Mouse (Mus musculus) lung, postnatal 4 days (tissue): ENCODE data around the gene Gm7324.
"Not testable (repeated sequence)": the region's sequence is repeated elsewhere in the genome, so short reads cannot be mapped to it uniquely, and the experiment has no call there.

Experiments used
- DNase-seq, 2 experiments: peaks; one replicate each; pipeline ENCODE4 v3.0.0; 2021

The Gm7324 gene

GRCm38 (mm10) chr14:43697621-43698020 lies at the start of gene Gm7324:
Gene Gm7324, plus strand, starts transcription at chr14:43697828.
- DNase-seq, result not testable (repeated sequence)

GRCm38 (mm10) chr14:43677099-43677498 lies 20.5 kb upstream of the Gm7324 start, which contains the start of gene Gm8165:
Gene Gm8165, minus strand, starts transcription at chr14:43677199.
- DNase-seq, result not testable (repeated sequence)

- not testable (repeated sequence) for DNase-seq
Measured at GRCm38 (mm10) chr14:43727385-43727784, 29.8 kb downstream of the Gm7324 start, which contains the start of gene Gm16506. Gene Gm16506, minus strand, starts transcription at chr14:43727485.

- DNase-seq, result not testable (repeated sequence)
Measured at GRCm38 (mm10) chr14:43747566-43747965, 49.9 kb downstream of the Gm7324 start, which contains the start of gene Gm6526. Gene Gm6526, plus strand, starts transcription at chr14:43747866.
